Mouse (Mus musculus): ENCODE results near the gene Cmya5.

The Cmya5 gene

DNA sequence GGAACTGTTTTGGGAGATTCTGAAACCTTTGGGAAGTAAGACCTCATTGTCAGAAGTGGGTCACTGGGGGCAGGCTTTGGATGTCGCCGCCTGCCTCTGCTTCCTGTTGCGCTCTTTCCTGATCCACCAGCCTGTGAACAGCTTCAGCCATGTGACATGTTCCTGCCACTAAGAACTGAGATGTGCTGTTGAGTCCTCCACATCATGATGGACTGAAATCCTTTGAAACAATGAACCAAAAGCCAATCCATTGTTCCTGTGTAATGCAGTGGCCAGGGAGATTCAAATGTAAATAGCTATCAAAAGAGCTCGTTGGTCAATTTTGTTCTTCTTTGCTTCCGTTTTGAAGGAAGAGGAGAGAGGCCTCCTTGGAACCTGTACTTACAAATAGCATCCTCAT is 151.7 kb downstream of the Cmya5 start:
- DNase-seq (ENCODE audit: low read depth, low spot score): no peak
